Mouse (Mus musculus) erythroblast, embryonic 14.5 days (primary cell): Measurements from ENCODE around the gene G430095P16Rik.

ENCODE experiments used
- GATA1 ChIP-seq: IDR thresholded peaks from 2 replicates; pipeline ENCODE4 v1.6.1; 2012; ENCODE audit warnings: low read length, inconsistent platforms, mixed read lengths
- TAL1 ChIP-seq: IDR thresholded peaks from 3 replicates; pipeline ENCODE4 v1.6.1; 2012; ENCODE audit warnings: low read length, inconsistent platforms, mixed read lengths

DNA sequence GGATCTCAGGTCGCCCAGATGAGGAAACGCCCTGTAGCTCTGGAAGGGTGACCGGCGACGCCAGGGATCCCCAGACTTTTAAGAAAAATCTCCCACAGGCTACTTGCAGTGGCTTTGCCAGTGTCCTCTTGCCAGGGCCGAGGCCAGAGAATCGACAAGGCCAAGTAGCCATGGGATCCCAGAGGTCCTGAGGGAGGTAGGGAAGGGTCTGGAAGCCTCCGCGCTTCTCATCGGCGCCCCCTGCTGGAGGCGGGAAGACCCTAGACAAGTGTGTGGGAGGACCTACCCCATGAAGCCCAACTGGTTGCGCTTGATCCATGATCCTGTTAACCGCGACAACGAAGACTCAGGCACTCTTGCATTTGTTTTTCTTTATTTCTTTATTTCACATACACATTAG, 18.5 kb upstream of the G430095P16Rik start:
- no peak for TF ChIP-seq TAL1
- no peak for TF ChIP-seq GATA1
